Mouse (Mus musculus) limb, embryonic 11.5 days (tissue): Measurements from ENCODE around the gene Nav1. TPM values are rescaled to one million over a fixed set of nuclear protein-coding genes. Genes with fewer than 3 reads are reported as not detected.
A peak's percentile ranks its signal among the peaks of the same experiment; 100 is the strongest.

Experiments used
- ATAC-seq: fragments of 200-750 bp; cut with Nextera tagmentation; 2 replicates; pipeline ENCODE4 v1.8.0; 2017; ENCODE audit warnings: low read depth; ENCODE audit not compliant: insufficient number of reproducible peaks, low FRiP score, low TSS enrichment
- DNase-seq: peaks from one replicate; pipeline ENCODE4 v3.0.0-alpha.2; 2015; ENCODE audit warnings: low spot score
- H3K27ac ChIP-seq: fragments of 300-500 bp; sonication (generic); replicated peaks from 2 replicates; pipeline ENCODE4 v1.5.1; 2014; ENCODE audit warnings: low read depth, mild to moderate bottlenecking, low read length
- H3K27me3 ChIP-seq: fragments of 300-500 bp; sonication (generic); 2 replicates; pipeline ENCODE4 v1.6.1; 2014; ENCODE audit warnings: mild to moderate bottlenecking, low read length, mixed read lengths; ENCODE audit not compliant: control insufficient read depth, insufficient read depth
- H3K36me3 ChIP-seq: fragments of 300-500 bp; sonication (generic); 2 replicates; pipeline ENCODE4 v1.6.1; 2014; ENCODE audit warnings: mild to moderate bottlenecking, low read length, moderate library complexity, mixed read lengths; ENCODE audit not compliant: control insufficient read depth, insufficient read depth
- H3K4me1 ChIP-seq: fragments of 300-500 bp; sonication (generic); 2 replicates; pipeline ENCODE4 v1.6.1; 2014; ENCODE audit warnings: low read length, mixed read lengths; ENCODE audit not compliant: control insufficient read depth, insufficient read depth
- H3K4me2 ChIP-seq: fragments of 300-500 bp; sonication (generic); 2 replicates; pipeline ENCODE4 v1.6.1; 2014; ENCODE audit warnings: low read depth, mild to moderate bottlenecking, moderate library complexity; ENCODE audit not compliant: severe bottlenecking
- H3K4me3 ChIP-seq: fragments of 300-500 bp; sonication (generic); 2 replicates; pipeline ENCODE4 v1.5.1; 2014; ENCODE audit warnings: low read depth, low read length
- H3K9ac ChIP-seq: fragments of 300-500 bp; sonication (generic); 2 replicates; pipeline ENCODE4 v1.6.1; 2014; ENCODE audit warnings: mild to moderate bottlenecking, low read length
- H3K9me3 ChIP-seq: fragments of 300-500 bp; sonication (generic); 2 replicates; pipeline ENCODE4 v1.6.1; 2016; ENCODE audit warnings: low read length; ENCODE audit not compliant: control insufficient read depth
- WGBS: fragments of 180-500 bp; shearing (Covaris S2); extraction: QIAGEN DNeasy Blood & Tissue Kit; methylation state at CpG from one replicate; pipeline ENCODE4 v1.1.7; 2014; 5-methylcytosine and 5-hydroxymethylcytosine counted together
- polyA plus RNA-seq: library from polyadenylated mRNA; unstranded; fragments of >200 nt; fragmentation: Nextera tagmentation; extraction: Ambion mirVana; gene quantifications from 2 replicates; pipeline ENCODE4 v1.2.1, GENCODE M21; 2014

Gene Nav1
- polyA plus RNA-seq, 1 experiment from 2014 or later: 16.4 TPM

GRCm38 (mm10) chr1:135509145-135510084 lies 97.7 kb downstream of the Nav1 start:
- Histone ChIP-seq H3K4me1 (peaks cover 41% of the 10 kb centered on the region), H3K36me3 (no peaks in the 10 kb centered on the region), H3K4me2 (peak overlapping the region; percentile 85), H3K9me3 (no peaks in the 10 kb centered on the region), H3K4me3 (peak overlapping the region; percentile 44), H3K9ac (peak overlapping the region; percentile 42), H3K27me3 (no peaks in the 10 kb centered on the region), H3K27ac (no peak overlapping the region)
- WGBS: 11% methylated on average over 16 of the region's 16 CpGs
- no peak for ATAC-seq
- no peak for DNase-seq

- no peak overlapping the region for H3K4me3 ChIP-seq
- peak overlapping the region; percentile 4; the same call in 1 of the 2 replicates for H3K4me2 ChIP-seq
- no peak overlapping the region for H3K27ac ChIP-seq
- no peaks in the 10 kb centered on the region for H3K27me3 ChIP-seq
- DNase-seq (no peak), ATAC-seq (no peak)
- WGBS: 11% methylated on average over 3 of the region's 3 CpGs
- no peak overlapping the region for H3K9ac ChIP-seq
- peaks cover 37% of the 10 kb centered on the region for H3K4me1 ChIP-seq
- H3K9me3 ChIP-seq: no peaks in the 10 kb centered on the region
- no peaks in the 10 kb centered on the region for H3K36me3 ChIP-seq
These were observed 98.8 kb downstream of the Nav1 start for GRCm38 (mm10) chr1:135508349-135508634.

- DNase-seq (peak; percentile 56), ATAC-seq (peak; percentile 32; the same call in 1 of the 2 replicates)
- H3K4me1 ChIP-seq: peaks cover 33% of the 10 kb centered on the region
- H3K9ac ChIP-seq: no peak overlapping the region
- 18% methylated on average over 14 of the region's 14 CpGs for WGBS
- H3K27ac ChIP-seq: no peak overlapping the region
- H3K36me3 ChIP-seq: no peaks in the 10 kb centered on the region
- no peaks in the 10 kb centered on the region for H3K9me3 ChIP-seq
- no peaks in the 10 kb centered on the region for H3K27me3 ChIP-seq
- H3K4me3 ChIP-seq: no peak overlapping the region
- peak overlapping the region; percentile 4; the same call in 1 of the 2 replicates for H3K4me2 ChIP-seq
These were observed 99.3 kb downstream of the Nav1 start for GRCm38 (mm10) chr1:135507572-135508348.

- DNase-seq: no peak
- WGBS: 79% methylated on average over 7 of the region's 7 CpGs
- ATAC-seq: no peak
- H3K4me3 ChIP-seq: no peak overlapping the region
- H3K4me2 ChIP-seq: no peak overlapping the region
- no peaks in the 10 kb centered on the region for H3K27me3 ChIP-seq
- H3K36me3 ChIP-seq: no peaks in the 10 kb centered on the region
- no peak overlapping the region for H3K9ac ChIP-seq
- H3K9me3 ChIP-seq: no peaks in the 10 kb centered on the region
- H3K4me1 ChIP-seq: peaks cover 24% of the 10 kb centered on the region
- no peak overlapping the region for H3K27ac ChIP-seq
These were observed 101.6 kb downstream of the Nav1 start for GRCm38 (mm10) chr1:135505499-135505898.

- Histone ChIP-seq H3K4me2 (no peak overlapping the region), H3K4me3 (no peak overlapping the region), H3K27me3 (no peaks in the 10 kb centered on the region), H3K27ac (no peak overlapping the region), H3K9me3 (no peaks in the 10 kb centered on the region), H3K36me3 (no peaks in the 10 kb centered on the region), H3K9ac (no peak overlapping the region), H3K4me1 (peaks cover 19% of the 10 kb centered on the region; the same call in 1 of the 2 replicates)
- no peak for ATAC-seq
- WGBS: 90% methylated on average over 2 of the region's 2 CpGs
- no peak for DNase-seq
These were observed 103.7 kb downstream of the Nav1 start for GRCm38 (mm10) chr1:135503436-135503835.

- 89% methylated on average over 9 of the region's 9 CpGs for WGBS
- Histone ChIP-seq H3K9me3 (no peaks in the 10 kb centered on the region), H3K27ac (no peak overlapping the region), H3K27me3 (no peaks in the 10 kb centered on the region), H3K4me1 (peaks cover 15% of the 10 kb centered on the region; the same call in 1 of the 2 replicates), H3K4me3 (no peak overlapping the region), H3K36me3 (no peaks in the 10 kb centered on the region), H3K9ac (no peak overlapping the region), H3K4me2 (no peak overlapping the region)
- DNase-seq (no peak), ATAC-seq (no peak)
These were observed 104.3 kb downstream of the Nav1 start for GRCm38 (mm10) chr1:135502750-135503149.

GRCm38 (mm10) chr1:135502135-135502534 lies 105.0 kb downstream of the Nav1 start:
- ATAC-seq (no peak), DNase-seq (no peak)
- Histone ChIP-seq H3K27me3 (no peaks in the 10 kb centered on the region), H3K4me2 (no peak overlapping the region), H3K36me3 (no peaks in the 10 kb centered on the region), H3K4me3 (no peak overlapping the region), H3K27ac (no peak overlapping the region), H3K9ac (no peak overlapping the region), H3K4me1 (peaks cover 9% of the 10 kb centered on the region; the same call in 1 of the 2 replicates), H3K9me3 (no peaks in the 10 kb centered on the region)
- 71% methylated on average over 8 of the region's 8 CpGs for WGBS

GRCm38 (mm10) chr1:135498455-135499358 lies 108.4 kb downstream of the Nav1 start:
- H3K27me3 ChIP-seq: no peaks in the 10 kb centered on the region
- no peaks in the 10 kb centered on the region for H3K9me3 ChIP-seq
- no peak overlapping the region for H3K9ac ChIP-seq
- H3K4me1 ChIP-seq: peaks cover 20% of the 10 kb centered on the region
- no peak overlapping the region for H3K4me3 ChIP-seq
- ATAC-seq: no peak
- no peak overlapping the region for H3K4me2 ChIP-seq
- no peaks in the 10 kb centered on the region for H3K36me3 ChIP-seq
- WGBS: 81% methylated on average over 20 of the region's 20 CpGs
- no peak for DNase-seq
- H3K27ac ChIP-seq: no peak overlapping the region
